Mouse (Mus musculus) olfactory bulb, adult 2 months (tissue): ENCODE measurements around the gene Zfp277.

ENCODE experiments used
- CTCF ChIP-seq: fragments of 200-500 bp; IDR thresholded peaks from 2 replicates; pipeline ENCODE4 v1.5.1; 2012; ENCODE audit warnings: low read depth, mild to moderate bottlenecking, low read length, moderate library complexity; ENCODE audit not compliant: insufficient read depth
- POLR2A ChIP-seq: fragments of 200-500 bp; IDR thresholded peaks from 2 replicates; pipeline ENCODE4 v1.6.1; 2012; ENCODE audit warnings: mild to moderate bottlenecking, low read depth, low read length, moderate library complexity; ENCODE audit not compliant: insufficient read depth

- TF ChIP-seq CTCF (no peak), POLR2A (no peak)
Observed at GRCm38 (mm10) chr12:40341443-40341842, 104.3 kb downstream of the Zfp277 start.
